ENCODE assay signal across 9 mouse cellular contexts in the genomic region with DNA sequence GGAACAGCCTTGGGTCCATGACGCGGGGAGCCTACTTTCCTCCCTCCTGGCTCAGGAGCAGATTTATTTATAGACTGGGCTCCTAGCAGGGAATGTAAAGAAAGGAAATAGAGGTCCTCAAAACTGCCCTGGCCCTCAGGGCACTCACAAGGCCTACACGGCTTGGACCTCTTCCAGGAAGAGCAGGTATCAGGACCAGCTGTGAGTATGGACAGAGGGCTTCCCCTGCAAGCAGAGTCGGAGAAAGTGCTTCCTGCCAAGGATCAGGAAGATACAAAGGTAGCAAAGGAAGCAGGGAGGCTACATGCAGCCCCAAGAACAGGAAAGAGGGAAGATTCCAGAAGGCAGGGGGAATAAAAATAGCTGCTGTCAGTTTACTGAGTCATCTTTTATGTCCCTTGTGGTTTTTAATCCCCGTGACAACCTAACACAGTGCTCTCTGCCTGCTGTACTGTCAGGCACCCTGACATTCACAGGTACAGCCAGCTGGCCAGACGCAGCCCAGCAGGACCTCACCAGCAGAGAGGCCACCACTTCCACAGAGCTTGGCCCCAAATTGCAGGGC.
DNase-seq lines count a peak whose midpoint lies in the region; ATAC-seq and TF ChIP-seq lines count a peak whose summit lies in the region.
"Had no signal": no experiment of that assay in that cellular context is flagged by ENCODE, and none has a peak within 500 bp of the region (broad histone marks: within the 10 kb centered on the region; RNA-seq: fewer than 3 reads in every experiment).

No protein-coding gene starts in this region.

- no peaks in the 10 kb centered on the region for H3K9me3 ChIP-seq in hindbrain, embryonic 15.5 days
- H3K9me3 ChIP-seq in hindbrain, embryonic 10.5 days, result no peaks in the 10 kb centered on the region
- no peaks in the 10 kb centered on the region for H3K9me3 ChIP-seq in stomach, postnatal 0 days (ENCODE audit: control insufficient read depth, low read length)

- no peak overlapping the region for H3K4me2 ChIP-seq in hindbrain, embryonic 15.5 days
- H3K4me2 ChIP-seq in stomach, postnatal 0 days (replicated peaks; ENCODE audit: low read depth), result no peak overlapping the region

- no peak overlapping the region for H3K4me3 ChIP-seq in hindbrain, embryonic 15.5 days
- no peak overlapping the region for H3K4me3 ChIP-seq in hindbrain, embryonic 10.5 days
- no peak overlapping the region for H3K4me3 ChIP-seq in stomach, postnatal 0 days (ENCODE audit: low read depth, low read length)

- peaks cover 53% of the 10 kb centered on the region for H3K4me1 ChIP-seq in hindbrain, embryonic 15.5 days (replicated peaks)
- H3K4me1 ChIP-seq in hindbrain, embryonic 10.5 days (replicated peaks), result peaks cover 50% of the 10 kb centered on the region
- H3K4me1 ChIP-seq in stomach, postnatal 0 days (replicated peaks; ENCODE audit: control insufficient read depth, insufficient read depth), result no peaks in the 10 kb centered on the region; the same call in 1 of the 2 replicates

- no peak for TF ChIP-seq EP300 in stomach, postnatal 0 days (optimal IDR thresholded peaks at IDR 0.05)

- no peaks in the 10 kb centered on the region for H3K27me3 ChIP-seq in hindbrain, embryonic 15.5 days
- H3K27me3 ChIP-seq in hindbrain, embryonic 10.5 days (ENCODE audit: insufficient read depth, poor library complexity, severe bottlenecking), result no peaks in the 10 kb centered on the region
- H3K27me3 ChIP-seq in stomach, postnatal 0 days (ENCODE audit: control insufficient read depth, insufficient read depth, low read length), result no peaks in the 10 kb centered on the region

- H3K27ac ChIP-seq in hindbrain, embryonic 15.5 days (replicated peaks), result 0 out of 2 replicates have a peak overlapping the region, but pooled peaks have one; percentile 39
- H3K27ac ChIP-seq in hindbrain, embryonic 10.5 days, result no peak overlapping the region
- H3K27ac ChIP-seq in stomach, postnatal 0 days (replicated peaks), result no peak overlapping the region

- no peak for TF ChIP-seq CTCF in stomach, postnatal 0 days (IDR thresholded peaks at IDR 0.05; ENCODE audit: low read depth)

- H3K36me3 ChIP-seq in hindbrain, embryonic 15.5 days, result no peaks in the 10 kb centered on the region
- H3K36me3 ChIP-seq in hindbrain, embryonic 10.5 days, result no peaks in the 10 kb centered on the region
- H3K36me3 ChIP-seq in stomach, postnatal 0 days (ENCODE audit: control insufficient read depth, insufficient read depth, low read length), result no peaks in the 10 kb centered on the region

- ATAC-seq in hindbrain, embryonic 15.5 days (ENCODE audit: low FRiP score, low read depth), result no peak
- peak; percentile 68 for ATAC-seq in granulocyte monocyte progenitor cell, adult 5-6 weeks (replicated peaks; ENCODE audit: poor library complexity, severe bottlenecking)
- peak; percentile 18; the same call in 1 of the 2 replicates for ATAC-seq in stomach, postnatal 0 days (ENCODE audit: low FRiP score, low TSS enrichment)

- DNase-seq in hindbrain, embryonic 10.5 days (ENCODE audit: low spot score), result no peak
- DNase-seq in right cerebral cortex, adult 18-20 months, result peak; percentile 49
- DNase-seq in right cerebral cortex, postnatal 10 days (ENCODE audit: low spot score in 2 of 2), result no peak
- DNase-seq in stomach, postnatal 0 days (ENCODE audit: low spot score), result no peak
- no peak for DNase-seq in spleen, postnatal 36 days (ENCODE audit: low spot score in 2 of 2)
- DNase-seq in embryo, embryonic 9.5 days (ENCODE audit: extremely low spot score), result no peak
- DNase-seq: right cerebral cortex, postnatal 14 days had no signal

- 55% methylated on average over 6 of the region's 6 CpGs for WGBS in hindbrain, embryonic 15.5 days
- 71% methylated on average over 6 of the region's 6 CpGs for WGBS in hindbrain, embryonic 10.5 days
- WGBS in stomach, postnatal 0 days, result 45% methylated on average over 6 of the region's 6 CpGs

- H3K9ac ChIP-seq in hindbrain, embryonic 15.5 days, result no peak overlapping the region
- no peak overlapping the region for H3K9ac ChIP-seq in stomach, postnatal 0 days (ENCODE audit: low read length)
